Mouse (Mus musculus) embryonic facial prominence, embryonic 11.5 days (tissue): ENCODE measurements around the gene Ergic2. TPM values are rescaled to one million over a fixed set of nuclear protein-coding genes. Genes with fewer than 3 reads are reported as not detected.
A peak's percentile ranks its signal among the peaks of the same experiment; 100 is the strongest.

Source experiments
- ATAC-seq: fragments of 200-750 bp; cut with Nextera tagmentation; replicated peaks from 2 replicates; pipeline ENCODE4 v1.8.0; 2017; ENCODE audit warnings: low read depth; ENCODE audit not compliant: insufficient number of reproducible peaks, low FRiP score, low TSS enrichment
- DNase-seq: peaks from one replicate; pipeline ENCODE4 v3.0.0-alpha.2; 2015; ENCODE audit warnings: low spot score
- H3K27ac ChIP-seq: fragments of 300-500 bp; sonication (generic); replicated peaks from 2 replicates; pipeline ENCODE4 v1.5.1; 2014; ENCODE audit warnings: mild to moderate bottlenecking, low read depth, low read length, control low read depth
- H3K27me3 ChIP-seq: fragments of 300-500 bp; sonication (generic); 2 replicates; pipeline ENCODE4 v1.6.1; 2014; ENCODE audit warnings: mild to moderate bottlenecking, low read length, moderate library complexity, mixed read lengths; ENCODE audit not compliant: control insufficient read depth, insufficient read depth
- H3K36me3 ChIP-seq: fragments of 300-500 bp; sonication (generic); replicated peaks from 2 replicates; pipeline ENCODE4 v1.6.1; 2014; ENCODE audit warnings: low read depth, mild to moderate bottlenecking, low read length, moderate library complexity, mixed read lengths; ENCODE audit not compliant: control insufficient read depth, insufficient read depth
- H3K4me1 ChIP-seq: fragments of 300-500 bp; sonication (generic); 2 replicates; pipeline ENCODE4 v1.6.1; 2014; ENCODE audit warnings: low read length, mixed read lengths; ENCODE audit not compliant: control insufficient read depth, insufficient read depth
- H3K4me2 ChIP-seq: fragments of 300-500 bp; sonication (generic); 2 replicates; pipeline ENCODE4 v1.6.1; 2014; ENCODE audit warnings: low read depth, mild to moderate bottlenecking, control low read depth, low read length, moderate library complexity
- H3K4me3 ChIP-seq: fragments of 300-500 bp; sonication (generic); 2 replicates; pipeline ENCODE4 v1.5.1; 2014; ENCODE audit warnings: low read depth, low read length, control low read depth
- H3K9ac ChIP-seq: fragments of 300-500 bp; sonication (generic); replicated peaks from 2 replicates; pipeline ENCODE4 v1.6.1; 2014; ENCODE audit warnings: mild to moderate bottlenecking, control low read depth, low read length
- H3K9me3 ChIP-seq: fragments of 300-500 bp; sonication (generic); replicated peaks from 2 replicates; pipeline ENCODE4 v1.6.1; 2016; ENCODE audit warnings: mild to moderate bottlenecking, low read length, inconsistent platforms, mixed read lengths; ENCODE audit not compliant: control insufficient read depth
- WGBS: fragments of 180-500 bp; shearing (Covaris S2); extraction: QIAGEN DNeasy Blood & Tissue Kit; methylation state at CpG from one replicate; pipeline ENCODE4 v1.1.7; 2014; 5-methylcytosine and 5-hydroxymethylcytosine counted together
- polyA plus RNA-seq: library from polyadenylated mRNA; unstranded; fragments of >200 nt; fragmentation: Nextera tagmentation; extraction: Ambion mirVana; gene quantifications from 2 replicates; pipeline ENCODE4 v1.2.1, GENCODE M21; 2014

Gene Ergic2
- polyA plus RNA-seq, 1 experiment from 2014 or later, result 240 TPM

DNA sequence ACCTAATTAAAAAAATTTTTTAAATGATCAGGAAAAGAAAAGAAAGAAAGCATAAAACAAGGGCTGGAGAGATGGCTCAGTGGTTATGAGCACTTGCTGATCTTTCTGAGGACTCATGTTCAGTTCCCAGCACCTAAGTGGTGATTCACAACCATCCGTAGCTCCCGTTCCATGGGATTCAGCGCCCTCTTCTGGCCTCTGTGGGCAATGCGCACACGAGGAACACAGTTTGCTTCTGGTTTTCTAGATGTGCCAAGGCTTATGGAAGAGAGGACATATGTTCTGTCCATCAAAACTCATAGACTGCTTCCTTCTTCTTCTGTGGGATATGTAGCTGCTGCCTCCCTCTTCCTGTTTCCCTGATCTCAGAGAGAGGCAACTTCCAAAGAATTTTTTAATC is 70.3 kb downstream of the Ergic2 start:
- H3K4me3 ChIP-seq, result no peak overlapping the region
- no peak overlapping the region for H3K27ac ChIP-seq
- 80% methylated on average over 5 of the region's 5 CpGs for WGBS
- no peak for DNase-seq
- no peaks in the 10 kb centered on the region for H3K9me3 ChIP-seq
- no peaks in the 10 kb centered on the region for H3K4me1 ChIP-seq
- no peaks in the 10 kb centered on the region for H3K36me3 ChIP-seq
- no peak overlapping the region for H3K9ac ChIP-seq
- H3K27me3 ChIP-seq, result no peaks in the 10 kb centered on the region
- H3K4me2 ChIP-seq, result no peak overlapping the region
- no peak for ATAC-seq

DNA sequence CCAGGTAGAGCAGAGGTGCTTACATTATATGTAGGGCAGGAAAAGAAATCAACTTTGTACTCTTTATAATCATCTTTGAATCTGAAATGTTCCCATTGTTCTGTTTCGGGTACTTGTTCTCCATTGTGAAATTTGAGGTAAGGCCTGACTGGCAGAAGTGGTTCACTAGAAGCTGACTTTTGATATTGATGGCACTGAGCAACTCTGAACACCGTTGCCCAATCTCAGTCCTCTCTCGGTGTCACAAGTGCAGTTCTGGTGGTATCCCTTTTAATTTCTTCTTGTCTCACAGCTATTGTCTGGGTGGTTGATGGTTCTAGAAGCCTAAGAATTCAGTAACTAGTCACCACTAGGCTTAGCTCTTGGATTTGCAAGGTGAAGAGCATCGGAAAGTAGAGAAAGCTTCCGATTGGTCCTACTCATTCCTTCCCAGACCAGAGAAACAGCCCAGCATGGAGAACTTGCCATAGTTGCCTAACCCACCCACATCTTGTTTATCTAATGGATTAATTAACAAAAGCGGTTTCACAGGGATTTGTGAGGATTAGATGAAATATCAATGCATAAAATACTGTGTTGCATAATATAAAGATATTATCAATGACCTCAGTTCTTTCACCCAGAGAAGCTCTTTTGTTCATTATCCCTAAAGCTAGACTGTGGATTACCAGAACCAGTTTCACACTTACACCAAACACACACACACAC is 72.7 kb downstream of the Ergic2 start:
- Histone ChIP-seq H3K4me2 (no peak overlapping the region), H3K9me3 (no peaks in the 10 kb centered on the region), H3K4me3 (no peak overlapping the region), H3K36me3 (no peaks in the 10 kb centered on the region), H3K27me3 (no peaks in the 10 kb centered on the region), H3K4me1 (no peaks in the 10 kb centered on the region), H3K9ac (no peak overlapping the region), H3K27ac (no peak overlapping the region)
- DNase-seq, result no peak
- ATAC-seq, result no peak
- WGBS, result 88% methylated on average over 6 of the region's 6 CpGs

DNA sequence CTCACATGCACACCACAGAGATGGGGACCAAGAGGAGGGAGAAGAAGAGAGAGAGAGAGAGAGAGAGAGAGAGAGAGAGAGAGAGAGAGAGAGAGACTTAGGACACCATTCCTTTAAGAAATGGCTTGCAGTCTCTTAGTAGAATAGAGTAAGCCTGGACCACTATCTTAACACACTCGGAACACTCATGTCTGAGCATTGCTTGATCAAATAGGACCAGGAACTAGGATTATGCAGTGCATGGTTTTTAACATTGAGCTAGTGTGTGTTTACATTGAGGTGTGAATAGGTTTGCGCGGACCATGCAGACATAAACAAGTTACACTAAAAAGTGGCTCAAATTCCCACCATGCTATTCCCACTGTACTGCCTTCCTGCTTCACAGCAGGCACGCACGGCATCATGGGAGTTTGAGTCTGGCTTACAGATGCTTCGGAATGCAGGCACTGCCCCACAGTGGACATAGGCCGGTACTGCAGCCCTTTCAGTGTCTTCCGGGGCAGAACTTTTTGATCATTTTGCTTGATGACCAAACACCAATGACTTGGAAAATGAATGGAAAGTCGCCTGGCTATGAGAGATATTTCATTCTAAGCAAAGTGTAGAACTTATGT is 76.3 kb downstream of the Ergic2 start:
- no peaks in the 10 kb centered on the region for H3K36me3 ChIP-seq
- H3K9ac ChIP-seq, result no peak overlapping the region
- ATAC-seq (0 out of 2 replicates have a peak, but pooled peaks have one; percentile 56), DNase-seq (peak; percentile 86)
- H3K4me3 ChIP-seq, result no peak overlapping the region
- H3K4me2 ChIP-seq, result no peak overlapping the region
- 27% methylated on average over 9 of the region's 9 CpGs for WGBS
- no peaks in the 10 kb centered on the region for H3K9me3 ChIP-seq
- H3K27ac ChIP-seq, result no peak overlapping the region
- no peaks in the 10 kb centered on the region for H3K27me3 ChIP-seq
- no peaks in the 10 kb centered on the region for H3K4me1 ChIP-seq

DNA sequence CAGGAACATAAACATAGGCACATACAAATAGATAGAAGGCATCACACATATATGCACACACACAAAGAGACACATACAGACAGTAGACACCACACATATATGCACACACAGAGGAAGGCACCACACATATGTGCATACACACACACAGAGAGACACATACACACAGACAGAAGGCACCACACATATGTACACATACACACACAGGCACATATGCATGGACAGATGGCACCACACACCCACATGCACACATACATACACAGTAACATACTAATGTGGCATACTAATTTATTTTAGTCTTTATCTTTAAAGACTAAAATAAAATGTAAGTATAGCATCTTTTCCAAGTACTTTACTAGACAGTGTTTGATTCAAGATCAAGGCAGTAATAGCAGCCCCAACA is 78.6 kb downstream of the Ergic2 start:
- no peaks in the 10 kb centered on the region for H3K9me3 ChIP-seq
- no peaks in the 10 kb centered on the region for H3K27me3 ChIP-seq
- no peak overlapping the region for H3K9ac ChIP-seq
- H3K4me3 ChIP-seq, result no peak overlapping the region
- ATAC-seq (no peak), DNase-seq (no peak)
- no peak overlapping the region for H3K4me2 ChIP-seq
- no peaks in the 10 kb centered on the region for H3K36me3 ChIP-seq
- H3K4me1 ChIP-seq, result no peaks in the 10 kb centered on the region
- no peak overlapping the region for H3K27ac ChIP-seq

DNA sequence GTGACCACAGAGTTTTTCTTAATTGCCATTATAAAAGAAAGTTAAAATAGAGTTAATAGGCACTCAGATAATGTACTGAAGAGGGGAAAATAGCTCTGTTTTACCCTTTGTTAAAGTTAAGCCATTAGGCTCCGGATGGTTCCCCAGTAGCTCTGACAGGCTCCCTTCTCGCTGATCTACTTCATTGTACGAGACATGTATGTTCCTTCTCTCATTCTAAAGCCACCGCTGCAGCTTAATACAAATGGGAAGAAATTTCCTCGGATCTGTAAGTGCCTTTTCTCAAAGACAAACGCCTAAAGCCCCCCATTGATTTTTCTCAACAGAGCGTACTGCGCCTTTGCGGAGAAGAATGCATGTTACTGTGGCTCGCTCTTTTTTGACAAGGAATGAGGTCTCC is 79.9 kb downstream of the Ergic2 start:
- no peaks in the 10 kb centered on the region for H3K4me1 ChIP-seq
- 67% methylated on average over 10 of the region's 10 CpGs for WGBS
- H3K27me3 ChIP-seq, result no peaks in the 10 kb centered on the region
- H3K36me3 ChIP-seq, result no peaks in the 10 kb centered on the region
- H3K27ac ChIP-seq, result no peak overlapping the region
- H3K4me3 ChIP-seq, result no peak overlapping the region
- no peak for ATAC-seq
- no peak overlapping the region for H3K4me2 ChIP-seq
- no peaks in the 10 kb centered on the region for H3K9me3 ChIP-seq
- DNase-seq, result no peak
- H3K9ac ChIP-seq, result no peak overlapping the region

Other genes starting within 250 kb of the Ergic2 start
- gene Far2, start 165.1 kb downstream of the Ergic2 start, polyA plus RNA-seq, result 2.0 and 2.4 TPM in 2 replicates
- gene Tmtc1, start 232.0 kb upstream of the Ergic2 start, polyA plus RNA-seq, result 0.81 and 1.3 TPM in 2 replicates